Mouse (Mus musculus): ENCODE results near the gene Sbk1. TPM values are rescaled to one million over a fixed set of nuclear protein-coding genes. Genes with fewer than 3 reads are reported as not detected.

Gene Sbk1
- polyA plus RNA-seq, 1 experiment: 227 TPM

GRCm38 (mm10) chr7:126249986-126250385, 22.4 kb upstream of the Sbk1 start:
- 19% methylated on average over 3 of the region's 3 CpGs for WGBS
- Histone ChIP-seq H3K27me3 (ENCODE audit: control insufficient read depth, insufficient read depth, low read length) (no peaks in the 10 kb centered on the region), H3K4me1 (ENCODE audit: control insufficient read depth, insufficient read depth, low read length) (peaks cover 22% of the 10 kb centered on the region), H3K27ac (ENCODE audit: insufficient read depth, low read length) (peak overlapping the region; percentile 96), H3K4me3 (replicated peaks; ENCODE audit: insufficient read depth, low read depth, low read length) (peak overlapping the region; percentile 68)
- DNase-seq: peak; percentile 80 to 85
- TF ChIP-seq POLR2A (IDR thresholded peaks at IDR 0.05; ENCODE audit: borderline replicate concordance, insufficient read depth, low read length): no peak
- TF ChIP-seq CTCF (IDR thresholded peaks at IDR 0.05; ENCODE audit: borderline replicate concordance, insufficient read depth, low read depth, low read length): no peak

GRCm38 (mm10) chr7:126250481-126250880, 21.9 kb upstream of the Sbk1 start:
- Histone ChIP-seq H3K4me3 (replicated peaks; ENCODE audit: insufficient read depth, low read depth, low read length) (peak overlapping the region; percentile 68), H3K4me1 (ENCODE audit: control insufficient read depth, insufficient read depth, low read length) (peaks cover 22% of the 10 kb centered on the region), H3K27me3 (ENCODE audit: control insufficient read depth, insufficient read depth, low read length) (no peaks in the 10 kb centered on the region), H3K27ac (ENCODE audit: insufficient read depth, low read length) (peak overlapping the region; percentile 96)
- peak; percentile 92 for DNase-seq
- TF ChIP-seq CTCF (IDR thresholded peaks at IDR 0.05; ENCODE audit: borderline replicate concordance, insufficient read depth, low read depth, low read length) (no peak), POLR2A (IDR thresholded peaks at IDR 0.05; ENCODE audit: borderline replicate concordance, insufficient read depth, low read length) (peak; percentile 95; the same call in 1 of the 2 replicates)
- WGBS: 20% methylated on average over 7 of the region's 7 CpGs

- Histone ChIP-seq H3K27ac (ENCODE audit: insufficient read depth, low read length) (peak overlapping the region; percentile 96), H3K27me3 (ENCODE audit: control insufficient read depth, insufficient read depth, low read length) (no peaks in the 10 kb centered on the region), H3K4me1 (ENCODE audit: control insufficient read depth, insufficient read depth, low read length) (peaks cover 22% of the 10 kb centered on the region), H3K4me3 (replicated peaks; ENCODE audit: insufficient read depth, low read depth, low read length) (peak overlapping the region; percentile 68)
- 6% methylated on average over 3 of the region's 3 CpGs for WGBS
- no peak for TF ChIP-seq CTCF (IDR thresholded peaks at IDR 0.05; ENCODE audit: borderline replicate concordance, insufficient read depth, low read depth, low read length)
- peak; percentile 54 for TF ChIP-seq POLR2A (IDR thresholded peaks at IDR 0.05; ENCODE audit: borderline replicate concordance, insufficient read depth, low read length)
- DNase-seq: peak; percentile 90 to 95
Measured at GRCm38 (mm10) chr7:126251698-126252097, 20.7 kb upstream of the Sbk1 start.

GRCm38 (mm10) chr7:126252230-126252629, 20.2 kb upstream of the Sbk1 start:
- TF ChIP-seq POLR2A (IDR thresholded peaks at IDR 0.05; ENCODE audit: borderline replicate concordance, insufficient read depth, low read length) (no peak), CTCF (IDR thresholded peaks at IDR 0.05; ENCODE audit: borderline replicate concordance, insufficient read depth, low read depth, low read length) (no peak)
- WGBS: 26% methylated on average over 5 of the region's 5 CpGs

GRCm38 (mm10) chr7:126260280-126261210, 11.9 kb upstream of the Sbk1 start:
- 10% methylated on average over 18 of the region's 18 CpGs for WGBS
- Histone ChIP-seq H3K27me3 (ENCODE audit: control insufficient read depth, insufficient read depth, low read length) (no peaks in the 10 kb centered on the region), H3K4me3 (replicated peaks; ENCODE audit: insufficient read depth, low read depth, low read length) (no peak overlapping the region), H3K4me1 (ENCODE audit: control insufficient read depth, insufficient read depth, low read length) (peaks cover 27% of the 10 kb centered on the region), H3K27ac (ENCODE audit: insufficient read depth, low read length) (no peak overlapping the region)
- peak; percentile 75 to 82 for DNase-seq
- no peak for TF ChIP-seq POLR2A (IDR thresholded peaks at IDR 0.05; ENCODE audit: borderline replicate concordance, insufficient read depth, low read length)
- peak; percentile 96 for TF ChIP-seq CTCF (IDR thresholded peaks at IDR 0.05; ENCODE audit: borderline replicate concordance, insufficient read depth, low read depth, low read length)

More at GRCm38 (mm10) chr7:126252230-126252629, 20.2 kb upstream of the Sbk1 start:
- H3K27me3 ChIP-seq (ENCODE audit: control insufficient read depth, insufficient read depth, low read length): no peaks in the 10 kb centered on the region
- no peak for DNase-seq
- H3K4me1 ChIP-seq (ENCODE audit: control insufficient read depth, insufficient read depth, low read length): peaks cover 22% of the 10 kb centered on the region
- H3K4me3 ChIP-seq (replicated peaks; ENCODE audit: insufficient read depth, low read depth, low read length): peak overlapping the region; percentile 68
- H3K27ac ChIP-seq (ENCODE audit: insufficient read depth, low read length): peak overlapping the region; percentile 92

- no peak for TF ChIP-seq CTCF (IDR thresholded peaks at IDR 0.05; ENCODE audit: borderline replicate concordance, insufficient read depth, low read depth, low read length)
- TF ChIP-seq POLR2A (IDR thresholded peaks at IDR 0.05; ENCODE audit: borderline replicate concordance, insufficient read depth, low read length): no peak
- Histone ChIP-seq H3K27ac (ENCODE audit: insufficient read depth, low read length) (no peak overlapping the region), H3K27me3 (ENCODE audit: control insufficient read depth, insufficient read depth, low read length) (no peaks in the 10 kb centered on the region), H3K4me1 (ENCODE audit: control insufficient read depth, insufficient read depth, low read length) (peaks cover 38% of the 10 kb centered on the region), H3K4me3 (replicated peaks; ENCODE audit: insufficient read depth, low read depth, low read length) (no peak overlapping the region)
- 88% methylated on average over 4 of the region's 4 CpGs for WGBS
- DNase-seq: peak in 1 of 2 experiments; percentile 5
Measured at GRCm38 (mm10) chr7:126261823-126262222, 10.6 kb upstream of the Sbk1 start.

GRCm38 (mm10) chr7:126263964-126264363, 8.5 kb upstream of the Sbk1 start:
- WGBS: 44% methylated on average over 7 of the region's 7 CpGs
- no peaks in the 10 kb centered on the region for H3K27me3 ChIP-seq (ENCODE audit: control insufficient read depth, insufficient read depth, low read length)
- peaks cover 47% of the 10 kb centered on the region for H3K4me1 ChIP-seq (ENCODE audit: control insufficient read depth, insufficient read depth, low read length)
- no peak for DNase-seq
- H3K27ac ChIP-seq (ENCODE audit: insufficient read depth, low read length): no peak overlapping the region
- TF ChIP-seq CTCF (IDR thresholded peaks at IDR 0.05; ENCODE audit: borderline replicate concordance, insufficient read depth, low read depth, low read length) (no peak), POLR2A (IDR thresholded peaks at IDR 0.05; ENCODE audit: borderline replicate concordance, insufficient read depth, low read length) (no peak)
- H3K4me3 ChIP-seq (replicated peaks; ENCODE audit: insufficient read depth, low read depth, low read length): no peak overlapping the region

GRCm38 (mm10) chr7:126265949-126266348, 6.5 kb upstream of the Sbk1 start:
- DNase-seq: peak; percentile 73 to 74
- 12% methylated on average over 9 of the region's 9 CpGs for WGBS
- Histone ChIP-seq H3K4me3 (replicated peaks; ENCODE audit: insufficient read depth, low read depth, low read length) (no peak overlapping the region), H3K27ac (ENCODE audit: insufficient read depth, low read length) (no peak overlapping the region), H3K4me1 (ENCODE audit: control insufficient read depth, insufficient read depth, low read length) (peaks cover 36% of the 10 kb centered on the region), H3K27me3 (ENCODE audit: control insufficient read depth, insufficient read depth, low read length) (no peaks in the 10 kb centered on the region)
- no peak for TF ChIP-seq CTCF (IDR thresholded peaks at IDR 0.05; ENCODE audit: borderline replicate concordance, insufficient read depth, low read depth, low read length)
- TF ChIP-seq POLR2A (IDR thresholded peaks at IDR 0.05; ENCODE audit: borderline replicate concordance, insufficient read depth, low read length): no peak

Data from cerebellum, adult 2 months (tissue).